Mouse (Mus musculus): Measurements from ENCODE around the gene Foxn2. TPM values are rescaled to one million over a fixed set of nuclear protein-coding genes. Genes with fewer than 3 reads are reported as not detected.

The Foxn2 gene
- polyA plus RNA-seq, 1 experiment from 2014 or later = 12.9 TPM

DNA sequence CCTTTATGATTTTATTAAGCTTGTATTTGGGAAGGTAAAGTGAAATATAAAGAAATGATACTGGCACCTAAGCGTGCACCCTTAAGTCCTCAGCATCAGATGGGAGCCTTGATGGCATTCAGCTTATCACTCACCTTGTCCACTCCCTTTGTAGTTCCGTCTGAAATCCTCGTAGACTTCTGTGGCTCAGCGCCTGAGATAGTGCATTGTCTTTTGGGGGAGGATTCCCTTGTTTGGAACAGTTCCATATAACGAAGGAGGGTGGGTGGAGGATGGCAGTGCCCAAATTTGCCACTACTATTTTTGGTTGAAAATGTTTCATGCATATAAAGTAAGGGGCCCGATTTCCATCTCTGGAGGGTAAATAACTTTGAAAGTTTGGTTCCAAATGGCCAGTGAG is 90.7 kb downstream of the Foxn2 start:
- no peaks in the 10 kb centered on the region for H3K36me3 ChIP-seq
- H3K4me3 ChIP-seq = peak overlapping the region; percentile 69; the same call in 1 of the 2 replicates
- no peaks in the 10 kb centered on the region for H3K27me3 ChIP-seq
- 62% methylated on average over 6 of the region's 6 CpGs for WGBS
- peaks cover 7% of the 10 kb centered on the region for H3K4me1 ChIP-seq
- no peak overlapping the region for H3K9ac ChIP-seq (replicated peaks)
- no peak for ATAC-seq (ENCODE audit: low FRiP score, low read depth)
- H3K27ac ChIP-seq (replicated peaks) = no peak overlapping the region
- no peaks in the 10 kb centered on the region for H3K9me3 ChIP-seq
- peak overlapping the region; percentile 72 for H3K4me2 ChIP-seq (replicated peaks)

DNA sequence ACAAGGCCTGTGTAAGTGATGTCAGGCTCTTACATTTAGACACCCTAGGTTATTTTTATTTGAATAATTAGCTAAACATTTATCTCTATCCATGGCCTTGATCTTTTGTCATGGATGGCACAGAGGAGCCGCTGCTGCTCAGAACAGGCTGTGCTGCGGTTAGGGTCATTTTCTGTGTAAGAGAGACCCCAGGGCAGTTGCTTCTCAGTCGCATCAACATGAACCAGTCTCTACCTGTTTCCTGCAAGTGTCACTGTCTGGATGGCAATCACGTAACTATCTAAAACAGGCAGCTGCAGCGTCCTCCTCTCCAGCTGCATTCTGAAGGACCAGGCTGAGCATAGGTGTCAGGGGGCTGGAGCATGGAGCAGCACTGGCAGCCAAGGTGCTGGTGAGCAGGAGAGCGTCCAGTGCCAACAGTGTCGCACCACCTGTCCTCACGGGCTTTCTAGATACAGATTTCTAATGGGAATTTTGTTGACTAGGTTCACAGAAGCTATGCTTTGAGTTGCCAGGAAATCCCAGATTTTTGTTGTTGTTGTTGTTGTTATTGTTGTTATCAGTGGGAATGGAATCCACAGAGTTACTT is 97.4 kb downstream of the Foxn2 start:
- WGBS = 90% methylated on average over 8 of the region's 8 CpGs
- Histone ChIP-seq H3K4me3 (no peak overlapping the region), H3K9ac (replicated peaks) (no peak overlapping the region), H3K4me1 (peaks cover 3% of the 10 kb centered on the region), H3K4me2 (replicated peaks) (no peak overlapping the region), H3K36me3 (no peaks in the 10 kb centered on the region), H3K27me3 (no peaks in the 10 kb centered on the region), H3K9me3 (no peaks in the 10 kb centered on the region), H3K27ac (replicated peaks) (no peak overlapping the region)
- no peak for ATAC-seq (ENCODE audit: low FRiP score, low read depth)

Other genes with a start within 250 kb of the Foxn2 start
- gene Ppp1r21, start 89.4 kb downstream of the Foxn2 start, polyA plus RNA-seq (2016; fragmentation: Nextera tagmentation; extraction: Ambion mirVana) = 24.2 and 24.5 TPM in 2 replicates
- gene Ston1, start 157.0 kb downstream of the Foxn2 start, polyA plus RNA-seq (2016; fragmentation: Nextera tagmentation; extraction: Ambion mirVana) = 1.6 and 2.7 TPM in 2 replicates
- gene Gtf2a1l, start 227.9 kb downstream of the Foxn2 start, polyA plus RNA-seq (2016; fragmentation: Nextera tagmentation; extraction: Ambion mirVana) = 0.21 and 0.64 TPM in 2 replicates